Mouse (Mus musculus) liver, embryonic 16.5 days (tissue): ENCODE measurements around the gene Cacna2d1. TPM values are rescaled to one million over a fixed set of nuclear protein-coding genes. Genes with fewer than 3 reads are reported as not detected.

ENCODE experiments used
- ATAC-seq: fragments of 200-750 bp; cut with Nextera tagmentation; 2 replicates; pipeline ENCODE4 v1.8.0; 2017; ENCODE audit warnings: low read depth, mild to moderate bottlenecking, moderate number of reproducible peaks, moderate library complexity
- H3K27ac ChIP-seq: fragments of 300-500 bp; sonication (generic); 2 replicates; pipeline ENCODE4 v1.5.1; 2014; ENCODE audit warnings: mild to moderate bottlenecking, low read length
- H3K27me3 ChIP-seq: fragments of 300-500 bp; sonication (generic); 2 replicates; pipeline ENCODE4 v1.6.1; 2014; ENCODE audit warnings: low read depth, low read length, mixed read lengths; ENCODE audit not compliant: control insufficient read depth, insufficient read depth
- H3K36me3 ChIP-seq: fragments of 300-500 bp; sonication (generic); 2 replicates; pipeline ENCODE4 v1.6.1; 2014; ENCODE audit warnings: mild to moderate bottlenecking; ENCODE audit not compliant: control insufficient read depth, insufficient read depth
- H3K4me1 ChIP-seq: fragments of 300-500 bp; sonication (generic); 2 replicates; pipeline ENCODE4 v1.6.1; 2014; ENCODE audit warnings: low read depth, low read length, mixed read lengths; ENCODE audit not compliant: control insufficient read depth
- H3K4me2 ChIP-seq: fragments of 300-500 bp; sonication (generic); 2 replicates; pipeline ENCODE4 v1.6.1; 2014; ENCODE audit warnings: low read depth, low read length, mixed read lengths
- H3K4me3 ChIP-seq: fragments of 300-500 bp; sonication (generic); 2 replicates; pipeline ENCODE4 v1.5.1; 2014; ENCODE audit warnings: low read depth, mild to moderate bottlenecking, low read length
- H3K9ac ChIP-seq: fragments of 300-500 bp; sonication (generic); 2 replicates; pipeline ENCODE4 v1.6.1; 2014; ENCODE audit warnings: low read depth, low read length
- H3K9me3 ChIP-seq: fragments of 300-500 bp; sonication (generic); replicated peaks from 2 replicates; pipeline ENCODE4 v1.6.1; 2016; ENCODE audit warnings: low read length; ENCODE audit not compliant: control insufficient read depth
- WGBS: fragments of 180-500 bp; shearing (Covaris S2); extraction: QIAGEN DNeasy Blood & Tissue Kit; methylation state at CpG from one replicate; pipeline ENCODE4 v1.1.7; 2014; ENCODE audit not compliant: insufficient replicate concordance; 5-methylcytosine and 5-hydroxymethylcytosine counted together
- polyA plus RNA-seq: library from polyadenylated mRNA; unstranded; fragments of >200 nt; fragmentation: Nextera tagmentation; extraction: Ambion mirVana; gene quantifications from 2 replicates; pipeline ENCODE4 v1.2.1, GENCODE M21; 2015

Gene Cacna2d1
- polyA plus RNA-seq, 1 experiment from 2014 or later: 0.53 TPM

DNA sequence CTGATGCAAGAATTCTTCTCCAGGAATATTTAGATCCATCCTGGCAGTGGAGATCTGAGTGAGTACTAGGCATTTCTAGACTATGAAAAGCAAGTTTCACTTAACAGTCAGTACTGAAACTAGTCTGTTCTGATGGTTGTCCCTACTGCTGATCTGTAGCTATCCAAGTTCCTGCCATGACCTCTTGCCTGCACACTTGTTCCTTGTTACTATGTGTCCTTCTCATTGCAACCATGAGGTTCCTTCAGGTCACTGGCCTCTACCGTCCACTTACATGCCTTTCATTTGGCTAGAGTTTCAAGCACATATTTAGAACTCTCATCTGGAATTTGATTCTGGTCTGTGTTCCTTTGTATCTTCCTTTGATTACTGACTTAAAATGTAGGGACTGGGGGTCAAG, 37.9 kb downstream of the Cacna2d1 start:
- ATAC-seq: no peak
- no peaks in the 10 kb centered on the region for H3K27me3 ChIP-seq
- H3K4me2 ChIP-seq: no peak overlapping the region
- H3K9ac ChIP-seq: no peak overlapping the region
- WGBS: 51% methylated on average over 1 of the region's 1 CpGs
- H3K4me1 ChIP-seq: no peaks in the 10 kb centered on the region
- H3K36me3 ChIP-seq: no peaks in the 10 kb centered on the region
- H3K9me3 ChIP-seq: no peaks in the 10 kb centered on the region
- no peak overlapping the region for H3K4me3 ChIP-seq
- H3K27ac ChIP-seq: no peak overlapping the region

DNA sequence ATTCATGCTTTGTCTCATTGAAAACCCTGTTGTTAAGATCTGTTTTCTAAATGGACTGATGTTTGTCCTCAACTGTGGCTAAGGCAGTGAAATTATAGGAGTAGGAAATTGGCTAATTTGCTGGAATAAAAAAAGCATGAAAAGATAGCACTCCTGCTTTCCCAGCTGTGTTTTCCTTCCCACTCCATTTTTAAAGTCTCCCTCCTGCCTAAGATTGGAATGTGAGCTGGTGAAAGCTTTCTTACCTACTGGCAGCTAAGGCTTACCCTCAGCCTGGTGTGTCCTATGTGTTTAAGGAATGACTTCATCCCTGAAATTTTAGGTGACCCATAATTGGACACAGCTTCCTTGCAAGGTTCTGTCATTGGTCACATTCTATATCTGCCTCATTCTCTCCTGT, 40.2 kb downstream of the Cacna2d1 start:
- Histone ChIP-seq H3K36me3 (no peaks in the 10 kb centered on the region), H3K4me3 (no peak overlapping the region), H3K27ac (no peak overlapping the region), H3K9me3 (no peaks in the 10 kb centered on the region), H3K4me2 (no peak overlapping the region), H3K27me3 (no peaks in the 10 kb centered on the region), H3K9ac (no peak overlapping the region), H3K4me1 (no peaks in the 10 kb centered on the region)
- no peak for ATAC-seq

DNA sequence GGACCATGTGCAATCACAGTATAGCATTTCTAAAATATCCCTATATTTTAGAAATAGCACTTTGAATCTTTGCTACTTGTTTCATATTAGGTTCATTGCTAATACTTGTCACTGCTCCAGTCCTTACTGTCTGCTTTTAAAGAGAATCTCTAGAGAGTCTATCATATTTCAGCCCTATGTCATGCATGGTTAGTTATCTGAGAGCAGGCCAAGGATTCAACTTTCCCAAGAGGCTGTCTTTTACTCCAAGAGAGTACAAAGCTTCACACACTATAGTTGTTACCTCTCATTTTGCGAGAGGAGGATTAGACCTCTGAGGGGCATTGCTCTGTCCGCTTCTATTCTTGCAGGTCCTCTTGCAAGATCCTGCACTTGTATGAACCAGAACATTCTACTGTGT, 44.7 kb downstream of the Cacna2d1 start:
- Histone ChIP-seq H3K27me3 (no peaks in the 10 kb centered on the region), H3K36me3 (no peaks in the 10 kb centered on the region), H3K4me3 (no peak overlapping the region), H3K9ac (no peak overlapping the region), H3K4me2 (no peak overlapping the region), H3K9me3 (no peaks in the 10 kb centered on the region), H3K4me1 (no peaks in the 10 kb centered on the region), H3K27ac (no peak overlapping the region)
- 68% methylated on average over 2 of the region's 2 CpGs for WGBS
- no peak for ATAC-seq

GRCm38 (mm10) chr5:15982573-15982972, 48.1 kb downstream of the Cacna2d1 start:
- Histone ChIP-seq H3K9ac (no peak overlapping the region), H3K27ac (no peak overlapping the region), H3K27me3 (no peaks in the 10 kb centered on the region), H3K9me3 (no peaks in the 10 kb centered on the region), H3K4me3 (no peak overlapping the region), H3K36me3 (no peaks in the 10 kb centered on the region), H3K4me1 (no peaks in the 10 kb centered on the region), H3K4me2 (no peak overlapping the region)
- 44% methylated on average over 4 of the region's 4 CpGs for WGBS
- no peak for ATAC-seq

GRCm38 (mm10) chr5:15983354-15983753, 48.9 kb downstream of the Cacna2d1 start:
- Histone ChIP-seq H3K36me3 (no peaks in the 10 kb centered on the region), H3K9me3 (no peaks in the 10 kb centered on the region), H3K27ac (no peak overlapping the region), H3K9ac (no peak overlapping the region), H3K4me1 (no peaks in the 10 kb centered on the region), H3K4me2 (no peak overlapping the region), H3K27me3 (no peaks in the 10 kb centered on the region), H3K4me3 (no peak overlapping the region)
- 31% methylated on average over 5 of the region's 5 CpGs for WGBS
- no peak for ATAC-seq

- Histone ChIP-seq H3K36me3 (no peaks in the 10 kb centered on the region), H3K27me3 (no peaks in the 10 kb centered on the region), H3K4me2 (no peak overlapping the region), H3K9ac (no peak overlapping the region), H3K9me3 (no peaks in the 10 kb centered on the region), H3K4me3 (no peak overlapping the region), H3K27ac (no peak overlapping the region), H3K4me1 (no peaks in the 10 kb centered on the region)
- 76% methylated on average over 7 of the region's 7 CpGs for WGBS
- ATAC-seq: no peak
Observed at GRCm38 (mm10) chr5:15985228-15985858, 50.9 kb downstream of the Cacna2d1 start.

- WGBS: 49% methylated on average over 4 of the region's 4 CpGs
- Histone ChIP-seq H3K4me1 (no peaks in the 10 kb centered on the region), H3K4me3 (no peak overlapping the region), H3K4me2 (no peak overlapping the region), H3K27ac (no peak overlapping the region), H3K9me3 (no peaks in the 10 kb centered on the region), H3K36me3 (no peaks in the 10 kb centered on the region), H3K27me3 (no peaks in the 10 kb centered on the region), H3K9ac (no peak overlapping the region)
- ATAC-seq: no peak
Observed at GRCm38 (mm10) chr5:15985901-15986300, 51.4 kb downstream of the Cacna2d1 start.

DNA sequence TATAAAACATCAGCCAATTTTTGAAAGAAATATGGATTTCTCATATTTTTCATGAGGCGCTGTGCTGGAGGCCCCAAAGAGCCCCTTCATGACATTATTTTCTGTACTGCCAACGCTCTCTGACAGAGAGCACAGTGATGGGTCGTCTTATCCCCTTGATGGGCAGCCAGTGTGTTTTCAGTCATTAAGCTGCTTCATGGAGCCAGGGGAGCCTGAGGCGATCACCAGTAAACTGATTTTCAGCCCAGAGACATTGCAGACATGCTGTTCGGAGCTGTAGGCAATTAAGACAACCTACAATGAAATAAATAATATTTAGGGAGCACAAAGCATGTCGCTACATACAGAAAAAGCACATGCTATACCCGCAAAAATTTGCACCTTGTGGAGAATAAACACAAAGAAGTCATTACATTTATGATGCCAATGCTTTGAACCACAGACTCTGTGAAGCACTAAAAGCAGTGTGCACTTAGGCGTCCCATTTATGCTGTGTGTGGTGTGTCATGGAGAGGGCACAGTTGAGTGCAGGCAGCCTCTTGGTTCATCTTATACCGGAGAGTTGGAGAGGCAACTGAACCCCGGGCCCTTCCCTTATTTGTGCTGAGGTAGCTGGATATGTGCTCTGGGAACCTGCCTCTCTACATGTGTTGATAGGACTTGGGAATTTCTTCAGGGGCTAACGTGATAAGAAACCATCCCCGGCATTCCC, 57.1 kb downstream of the Cacna2d1 start:
- Histone ChIP-seq H3K27me3 (no peaks in the 10 kb centered on the region), H3K4me3 (no peak overlapping the region), H3K9ac (no peak overlapping the region), H3K36me3 (no peaks in the 10 kb centered on the region), H3K9me3 (no peaks in the 10 kb centered on the region), H3K4me1 (no peaks in the 10 kb centered on the region), H3K4me2 (no peak overlapping the region), H3K27ac (no peak overlapping the region)
- 61% methylated on average over 12 of the region's 12 CpGs for WGBS
- ATAC-seq: no peak

DNA sequence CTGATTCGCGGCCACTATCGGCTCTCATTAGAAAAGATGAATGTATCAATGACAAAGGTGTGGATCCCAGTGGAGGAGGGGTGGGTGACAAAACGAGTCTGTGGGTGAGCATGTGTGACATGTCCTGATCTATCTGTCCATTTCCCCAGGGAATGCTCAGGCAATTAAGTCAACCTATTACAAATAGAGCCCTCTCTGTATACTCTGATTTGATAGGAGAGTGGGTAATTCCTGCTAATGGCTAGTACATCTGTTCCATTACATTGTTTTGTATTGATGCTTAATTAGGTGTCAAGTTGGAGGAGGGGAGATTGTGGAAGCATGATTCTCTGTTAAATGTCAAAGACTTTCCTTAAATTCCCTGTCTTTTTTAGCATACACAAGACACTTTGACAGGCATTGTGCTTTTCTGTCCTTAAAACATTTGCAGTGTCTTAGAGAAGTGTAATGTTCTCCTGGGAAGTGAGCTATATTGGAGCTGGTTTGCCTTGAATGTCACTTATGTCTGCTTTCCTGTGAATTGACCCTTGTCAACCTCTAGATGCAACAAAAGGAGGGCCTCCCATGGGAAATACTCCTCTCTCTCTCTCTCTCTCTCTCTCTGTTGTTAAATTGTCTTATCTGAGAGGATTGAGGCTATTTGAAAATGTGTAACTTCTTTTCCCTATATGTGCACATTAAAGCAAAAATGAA, 58.9 kb downstream of the Cacna2d1 start:
- Histone ChIP-seq H3K4me3 (no peak overlapping the region), H3K36me3 (no peaks in the 10 kb centered on the region), H3K9ac (no peak overlapping the region), H3K4me1 (no peaks in the 10 kb centered on the region), H3K4me2 (no peak overlapping the region), H3K9me3 (no peaks in the 10 kb centered on the region), H3K27ac (no peak overlapping the region), H3K27me3 (no peaks in the 10 kb centered on the region)
- 63% methylated on average over 4 of the region's 4 CpGs for WGBS
- no peak for ATAC-seq
